Mouse (Mus musculus) cerebellum, adult 2 months (tissue): ENCODE measurements at regions not wholly inside any gene's neighbourhood (a gene's known extent, or its start where the extent isn't known, plus 50 kb on each side); places are given as distances from the start of the nearest gene placed in this dataset.

Experiments used
- CTCF ChIP-seq: fragments of 200-500 bp; IDR thresholded peaks from 2 replicates; pipeline ENCODE4 v1.5.1; 2011; ENCODE audit warnings: low read depth, mild to moderate bottlenecking, control low read depth, low read length, moderate library complexity, borderline replicate concordance; ENCODE audit not compliant: insufficient read depth
- POLR2A ChIP-seq: fragments of 200-500 bp; IDR thresholded peaks from 2 replicates; pipeline ENCODE4 v1.6.1; 2011; ENCODE audit warnings: low read length, control low read depth, borderline replicate concordance; ENCODE audit not compliant: insufficient read depth

DNA sequence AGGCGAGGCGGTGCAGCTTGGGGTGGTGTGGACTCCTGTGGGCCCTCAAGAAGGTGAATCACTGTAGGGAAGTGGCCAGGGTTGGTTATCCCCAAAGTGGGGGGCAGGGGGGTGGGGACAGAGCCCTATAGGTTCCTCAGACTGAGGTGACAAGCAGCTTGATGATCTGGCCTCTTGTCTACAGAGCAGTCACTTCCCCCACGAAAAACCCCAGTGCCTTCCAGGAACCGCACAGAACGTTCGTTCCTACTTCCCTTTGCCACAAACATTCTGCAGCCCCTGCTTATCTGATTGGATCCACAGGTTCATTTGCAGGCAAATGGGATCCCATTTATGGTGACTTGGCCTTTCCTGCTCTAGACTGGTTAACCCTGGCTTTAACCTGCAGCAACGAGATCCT lies 141.5 kb downstream of the Tomm20 start:
- TF ChIP-seq CTCF (no peak), POLR2A (no peak)
